Mouse (Mus musculus): Measurements from ENCODE around the gene Drc7. TPM values are rescaled to one million over a fixed set of nuclear protein-coding genes. Genes with fewer than 3 reads are reported as not detected.

Gene Drc7
- polyA plus RNA-seq, 2 experiments = 0.15 to 0.21 TPM

GRCm38 (mm10) chr8:95076151-95076550, 21.2 kb downstream of the Drc7 start:
- H3K4me3 ChIP-seq (ENCODE audit: insufficient read depth in 1 of 2, low read depth in 2 of 2, low read length in 2 of 2) = no peak overlapping the region
- no peak for ATAC-seq (ENCODE audit: insufficient read depth)
- no peak overlapping the region for H3K4me2 ChIP-seq (ENCODE audit: low read depth)
- no peak for DNase-seq (ENCODE audit: low read depth in 3 of 3, low spot score in 3 of 3)
- no peaks in the 10 kb centered on the region for H3K36me3 ChIP-seq (replicated peaks; ENCODE audit: control insufficient read depth, insufficient read depth, low read depth)
- H3K9ac ChIP-seq (replicated peaks) = no peak overlapping the region
- H3K4me1 ChIP-seq (replicated peaks; ENCODE audit: control insufficient read depth in 2 of 2, insufficient read depth in 2 of 2, low read length in 1 of 2) = peaks cover 8 to 9% of the 10 kb centered on the region in 2 experiments
- no peaks in the 10 kb centered on the region for H3K9me3 ChIP-seq (ENCODE audit: control insufficient read depth, low read length)
- 74% methylated on average over 17 of the region's 17 CpGs for WGBS (ENCODE audit: insufficient replicate concordance)
- H3K27ac ChIP-seq = no peak overlapping the region
- no peaks in the 10 kb centered on the region for H3K27me3 ChIP-seq (ENCODE audit: control insufficient read depth, insufficient read depth, low read length)
- TF ChIP-seq EP300 (IDR thresholded peaks at IDR 0.05; ENCODE audit: low read depth) (no peak), CTCF (IDR thresholded peaks at IDR 0.05; ENCODE audit: low read depth) (no peak)

- DNase-seq (ENCODE audit: low read depth in 3 of 3, low spot score in 3 of 3) = no peak
- Histone ChIP-seq H3K36me3 (replicated peaks; ENCODE audit: control insufficient read depth, insufficient read depth, low read depth) (no peaks in the 10 kb centered on the region), H3K4me2 (ENCODE audit: low read depth) (no peak overlapping the region), H3K4me1 (replicated peaks; ENCODE audit: control insufficient read depth in 2 of 2, insufficient read depth in 2 of 2, low read length in 1 of 2) (peaks cover 9 to 13% of the 10 kb centered on the region in 2 experiments), H3K9me3 (ENCODE audit: control insufficient read depth, low read length) (no peaks in the 10 kb centered on the region), H3K9ac (replicated peaks) (no peak overlapping the region), H3K27ac (no peak overlapping the region), H3K4me3 (ENCODE audit: insufficient read depth in 1 of 2, low read depth in 2 of 2, low read length in 2 of 2) (no peak overlapping the region), H3K27me3 (ENCODE audit: control insufficient read depth, insufficient read depth, low read length) (no peaks in the 10 kb centered on the region)
- no peak for ATAC-seq (ENCODE audit: insufficient read depth)
- no peak for TF ChIP-seq EP300 (IDR thresholded peaks at IDR 0.05; ENCODE audit: low read depth)
- no peak for TF ChIP-seq CTCF (IDR thresholded peaks at IDR 0.05; ENCODE audit: low read depth)
- 64% methylated on average over 3 of the region's 3 CpGs for WGBS (ENCODE audit: insufficient replicate concordance)
Observed at GRCm38 (mm10) chr8:95078055-95078454, 23.2 kb downstream of the Drc7 start.

GRCm38 (mm10) chr8:95079305-95079704, 24.4 kb downstream of the Drc7 start:
- H3K9me3 ChIP-seq (ENCODE audit: control insufficient read depth, low read length) = no peaks in the 10 kb centered on the region
- H3K9ac ChIP-seq (replicated peaks) = no peak overlapping the region
- peak overlapping the region; percentile 94 for H3K4me2 ChIP-seq (ENCODE audit: low read depth)
- H3K36me3 ChIP-seq (replicated peaks; ENCODE audit: control insufficient read depth, insufficient read depth, low read depth) = no peaks in the 10 kb centered on the region
- peaks cover 9 to 13% of the 10 kb centered on the region in 2 experiments for H3K4me1 ChIP-seq (replicated peaks; ENCODE audit: control insufficient read depth in 2 of 2, insufficient read depth in 2 of 2, low read length in 1 of 2)
- DNase-seq (ENCODE audit: low read depth in 3 of 3, low spot score in 3 of 3) (no peak), ATAC-seq (ENCODE audit: insufficient read depth) (no peak)
- H3K27ac ChIP-seq = no peak overlapping the region
- H3K4me3 ChIP-seq (ENCODE audit: insufficient read depth in 1 of 2, low read depth in 2 of 2, low read length in 2 of 2) = no peak overlapping the region; a peak in 1 of 4 replicates
- TF ChIP-seq CTCF (IDR thresholded peaks at IDR 0.05; ENCODE audit: low read depth) (no peak), EP300 (IDR thresholded peaks at IDR 0.05; ENCODE audit: low read depth) (no peak)
- WGBS (ENCODE audit: insufficient replicate concordance) = 75% methylated on average over 4 of the region's 4 CpGs
- no peaks in the 10 kb centered on the region for H3K27me3 ChIP-seq (ENCODE audit: control insufficient read depth, insufficient read depth, low read length)

GRCm38 (mm10) chr8:95080381-95081341, 25.8 kb downstream of the Drc7 start, which contains the start of gene Katnb1:
Katnb1 (plus strand) TSS chr8:95081186.
- H3K27me3 ChIP-seq (ENCODE audit: control insufficient read depth, insufficient read depth, low read length) = no peaks in the 10 kb centered on the region
- peak within 1 kb of the TSS; percentile 94 for H3K4me2 ChIP-seq (ENCODE audit: low read depth)
- WGBS (ENCODE audit: insufficient replicate concordance) = under 1% methylated on average over 47 of the region's 47 CpGs
- H3K36me3 ChIP-seq (replicated peaks; ENCODE audit: control insufficient read depth, insufficient read depth, low read depth) = no peaks in the 10 kb centered on the region
- H3K9ac ChIP-seq (replicated peaks) = peak within 1 kb of the TSS; percentile 87
- H3K4me1 ChIP-seq (replicated peaks; ENCODE audit: control insufficient read depth in 2 of 2, insufficient read depth in 2 of 2, low read length in 1 of 2) = peaks cover 18 to 22% of the 10 kb centered on the region in 2 experiments
- no peaks in the 10 kb centered on the region for H3K9me3 ChIP-seq (ENCODE audit: control insufficient read depth, low read length)
- H3K4me3 ChIP-seq (ENCODE audit: insufficient read depth in 1 of 2, low read depth in 2 of 2, low read length in 2 of 2) = peak within 1 kb of the TSS; percentile 86 to 92
- DNase-seq (ENCODE audit: low read depth in 3 of 3, low spot score in 3 of 3) = peak; percentile 100
- H3K27ac ChIP-seq = peak within 1 kb of the TSS; percentile 75
- ATAC-seq (ENCODE audit: insufficient read depth) = peak; percentile 93
- no peak for TF ChIP-seq CTCF (IDR thresholded peaks at IDR 0.05; ENCODE audit: low read depth)
- TF ChIP-seq EP300 (IDR thresholded peaks at IDR 0.05; ENCODE audit: low read depth) = peak; percentile 86

GRCm38 (mm10) chr8:95081650-95082049, 26.7 kb downstream of the Drc7 start:
- no peaks in the 10 kb centered on the region for H3K36me3 ChIP-seq (replicated peaks; ENCODE audit: control insufficient read depth, insufficient read depth, low read depth)
- H3K9me3 ChIP-seq (ENCODE audit: control insufficient read depth, low read length) = no peaks in the 10 kb centered on the region
- no peaks in the 10 kb centered on the region for H3K27me3 ChIP-seq (ENCODE audit: control insufficient read depth, insufficient read depth, low read length)
- DNase-seq (ENCODE audit: low read depth in 3 of 3, low spot score in 3 of 3) (peak in 1 of 3 experiments; percentile 58), ATAC-seq (ENCODE audit: insufficient read depth) (no peak)
- TF ChIP-seq EP300 (IDR thresholded peaks at IDR 0.05; ENCODE audit: low read depth) (no peak), CTCF (IDR thresholded peaks at IDR 0.05; ENCODE audit: low read depth) (no peak; the same call in 1 of the 2 replicates)
- H3K27ac ChIP-seq = peak overlapping the region; percentile 51
- peak overlapping the region; percentile 87 for H3K9ac ChIP-seq (replicated peaks)
- H3K4me3 ChIP-seq (ENCODE audit: insufficient read depth in 1 of 2, low read depth in 2 of 2, low read length in 2 of 2) = peak overlapping the region; percentile 86 to 92
- peak overlapping the region; percentile 68 for H3K4me2 ChIP-seq (ENCODE audit: low read depth)
- 2% methylated on average over 11 of the region's 11 CpGs for WGBS (ENCODE audit: insufficient replicate concordance)
- peaks cover 21 to 27% of the 10 kb centered on the region in 2 experiments for H3K4me1 ChIP-seq (replicated peaks; ENCODE audit: control insufficient read depth in 2 of 2, insufficient read depth in 2 of 2, low read length in 1 of 2)

All from liver, embryonic 14.5 days (tissue).